Mouse (Mus musculus) myocyte (in vitro differentiated cells): ENCODE results near the gene Tmem100.

ENCODE experiments used
- E2F4 ChIP-seq: IDR thresholded peaks from one replicate; pipeline ENCODE4 v1.6.1; 2011; ENCODE audit warnings: mild to moderate bottlenecking, control low read depth, moderate library complexity; ENCODE audit not compliant: insufficient read depth
- MAX ChIP-seq: IDR thresholded peaks from one replicate; pipeline ENCODE4 v1.6.1; 2011; ENCODE audit warnings: low read depth, mild to moderate bottlenecking, control low read depth
- MYOG ChIP-seq, 3 experiments: IDR thresholded peaks; one replicate each; pipeline ENCODE4 v1.6.1; 2011; ENCODE audit warnings: control low read depth in 2 of 3, low read depth in 2 of 3, mild to moderate bottlenecking in 2 of 3; ENCODE audit not compliant: insufficient read length in 2 of 3, control insufficient read depth in 1 of 3, insufficient read depth in 1 of 3
- POLR2A ChIP-seq: IDR thresholded peaks from one replicate; pipeline ENCODE4 v1.6.1; 2011; ENCODE audit warnings: low read depth, mild to moderate bottlenecking, control low read depth, moderate library complexity; ENCODE audit not compliant: insufficient read length
- POLR2AphosphoS2 ChIP-seq: IDR thresholded peaks from one replicate; pipeline ENCODE4 v1.6.1; 2011; ENCODE audit warnings: low read depth, control low read depth; ENCODE audit not compliant: insufficient read length
- REST ChIP-seq: IDR thresholded peaks from one replicate; pipeline ENCODE4 v1.6.1; 2011; ENCODE audit warnings: mild to moderate bottlenecking, control low read depth, moderate library complexity; ENCODE audit not compliant: insufficient read depth, insufficient read length
- TCF12 ChIP-seq: IDR thresholded peaks from one replicate; pipeline ENCODE4 v1.6.1; 2011; ENCODE audit warnings: mild to moderate bottlenecking, control low read depth; ENCODE audit not compliant: poor library complexity, insufficient read depth, severe bottlenecking
- USF1 ChIP-seq: IDR thresholded peaks from one replicate; pipeline ENCODE4 v1.6.1; 2011; ENCODE audit warnings: low read depth, mild to moderate bottlenecking, control low read depth, moderate library complexity

DNA sequence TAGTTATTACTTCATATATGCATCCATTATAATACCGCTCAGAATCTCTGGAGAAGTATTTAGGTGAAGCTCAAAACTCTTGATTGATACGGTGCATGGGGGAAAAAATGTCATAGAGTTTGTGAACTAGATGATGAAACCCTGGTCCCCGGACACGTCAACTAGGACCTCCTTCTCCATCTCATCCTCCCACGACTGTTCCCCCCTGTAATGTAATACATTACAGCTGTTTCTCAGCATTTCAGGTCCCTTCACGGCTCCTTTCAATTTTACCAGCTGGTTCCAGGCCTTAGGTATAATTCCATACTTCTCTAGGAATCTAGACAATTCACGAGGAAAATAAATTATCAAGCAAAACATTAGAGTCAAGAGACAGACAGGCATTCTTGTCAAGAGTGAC, 22.6 kb downstream of the Tmem100 start:
- TF ChIP-seq POLR2AphosphoS2 (no peak), REST (no peak), TCF12 (no peak), POLR2A (no peak), E2F4 (no peak), MAX (no peak), USF1 (no peak), MYOG (IDR thresholded peaks at IDR 0.05; ENCODE audit: control insufficient read depth in 1 of 3, insufficient read depth in 1 of 3, insufficient read length in 2 of 3, low read depth in 2 of 3) (no peak)
